Mouse (Mus musculus) heart, embryonic 16.5 days (tissue): ENCODE data around the gene Metrnl. TPM values are rescaled to one million over a fixed set of nuclear protein-coding genes. Genes with fewer than 3 reads are reported as not detected.
A peak's percentile ranks its signal among the peaks of the same experiment; 100 is the strongest.

Source experiments
- ATAC-seq: fragments of 200-750 bp; cut with Nextera tagmentation; replicated peaks from 2 replicates; pipeline ENCODE4 v1.8.0; 2017; ENCODE audit warnings: moderate number of reproducible peaks; ENCODE audit not compliant: insufficient read depth, low FRiP score; ENCODE audit errors: extremely low read depth
- H3K27ac ChIP-seq: fragments of 300-500 bp; sonication (generic); 2 replicates; pipeline ENCODE4 v1.5.1; 2014; ENCODE audit warnings: mild to moderate bottlenecking, low read length, control low read depth, moderate library complexity
- H3K27me3 ChIP-seq: fragments of 300-500 bp; sonication (generic); 2 replicates; pipeline ENCODE4 v1.6.1; 2014; ENCODE audit warnings: low read length, mixed read lengths; ENCODE audit not compliant: control insufficient read depth, insufficient read depth
- H3K36me3 ChIP-seq: fragments of 300-500 bp; sonication (generic); 2 replicates; pipeline ENCODE4 v1.6.1; 2014; ENCODE audit not compliant: control insufficient read depth, insufficient read depth
- H3K4me1 ChIP-seq: fragments of 300-500 bp; sonication (generic); 2 replicates; pipeline ENCODE4 v1.6.1; 2014; ENCODE audit warnings: low read length, mixed read lengths; ENCODE audit not compliant: control insufficient read depth, insufficient read depth
- H3K4me2 ChIP-seq: fragments of 300-500 bp; sonication (generic); 2 replicates; pipeline ENCODE4 v1.6.1; 2014; ENCODE audit warnings: low read depth, mild to moderate bottlenecking, control low read depth, low read length
- H3K4me3 ChIP-seq: fragments of 300-500 bp; sonication (generic); 2 replicates; pipeline ENCODE4 v1.5.1; 2014; ENCODE audit warnings: mild to moderate bottlenecking, control low read depth, low read length
- H3K9ac ChIP-seq: fragments of 300-500 bp; sonication (generic); 2 replicates; pipeline ENCODE4 v1.6.1; 2014; ENCODE audit warnings: low read length, control low read depth
- H3K9me3 ChIP-seq: fragments of 300-500 bp; sonication (generic); replicated peaks from 2 replicates; pipeline ENCODE4 v1.6.1; 2016; ENCODE audit warnings: low read length; ENCODE audit not compliant: control insufficient read depth
- WGBS: fragments of 180-500 bp; shearing (Covaris S2); extraction: QIAGEN DNeasy Blood & Tissue Kit; methylation state at CpG from one replicate; pipeline ENCODE4 v1.1.7; 2014; 5-methylcytosine and 5-hydroxymethylcytosine counted together
- polyA plus RNA-seq: library from polyadenylated mRNA; unstranded; fragments of >200 nt; fragmentation: Nextera tagmentation; extraction: Ambion mirVana; gene quantifications from 2 replicates; pipeline ENCODE4 v1.2.1, GENCODE M21; 2015

Gene Metrnl
- polyA plus RNA-seq, result 27.5 and 28.3 TPM in 2 replicates

GRCm38 (mm10) chr11:121701244-121701643 lies at the start of gene Metrnl:
Gene Metrnl, plus strand, starts transcription at chr11:121701544.
- H3K4me2 ChIP-seq, result peak within 1 kb of the TSS; percentile 91
- H3K4me1 ChIP-seq, result peaks cover 15% of the 10 kb centered on the region
- no peaks in the 10 kb centered on the region for H3K36me3 ChIP-seq
- H3K4me3 ChIP-seq, result peak within 1 kb of the TSS; percentile 89
- H3K9me3 ChIP-seq, result no peaks in the 10 kb centered on the region
- ATAC-seq, result no peak
- H3K27me3 ChIP-seq, result peaks cover 6% of the 10 kb centered on the region; the same call in 1 of the 2 replicates
- peak within 1 kb of the TSS; percentile 88 for H3K9ac ChIP-seq
- peak within 1 kb of the TSS; percentile 76 for H3K27ac ChIP-seq
- 88% methylated on average over 5 of the region's 5 CpGs for WGBS

GRCm38 (mm10) chr11:121651556-121651955 lies 49.8 kb upstream of the Metrnl start:
- H3K4me2 ChIP-seq, result no peak overlapping the region
- H3K36me3 ChIP-seq, result no peaks in the 10 kb centered on the region; the same call in 1 of the 2 replicates
- WGBS, result 95% methylated on average over 9 of the region's 9 CpGs
- no peaks in the 10 kb centered on the region for H3K9me3 ChIP-seq
- H3K4me3 ChIP-seq, result no peak overlapping the region
- no peak overlapping the region for H3K27ac ChIP-seq
- no peaks in the 10 kb centered on the region for H3K27me3 ChIP-seq
- ATAC-seq, result no peak
- H3K4me1 ChIP-seq, result peaks cover 2% of the 10 kb centered on the region; the same call in 1 of the 2 replicates
- H3K9ac ChIP-seq, result no peak overlapping the region

GRCm38 (mm10) chr11:121651983-121652382 lies 49.4 kb upstream of the Metrnl start:
- H3K27me3 ChIP-seq, result no peaks in the 10 kb centered on the region
- H3K9me3 ChIP-seq, result no peaks in the 10 kb centered on the region
- peaks cover 2% of the 10 kb centered on the region; the same call in 1 of the 2 replicates for H3K4me1 ChIP-seq
- no peak overlapping the region for H3K4me3 ChIP-seq
- H3K27ac ChIP-seq, result no peak overlapping the region
- H3K36me3 ChIP-seq, result no peaks in the 10 kb centered on the region; the same call in 1 of the 2 replicates
- no peak overlapping the region for H3K9ac ChIP-seq
- no peak overlapping the region for H3K4me2 ChIP-seq
- WGBS, result 93% methylated on average over 5 of the region's 5 CpGs
- ATAC-seq, result no peak

GRCm38 (mm10) chr11:121652547-121653305 lies 48.6 kb upstream of the Metrnl start:
- no peak for ATAC-seq
- no peaks in the 10 kb centered on the region for H3K9me3 ChIP-seq
- no peaks in the 10 kb centered on the region for H3K27me3 ChIP-seq
- no peak overlapping the region for H3K27ac ChIP-seq
- no peaks in the 10 kb centered on the region; the same call in 1 of the 2 replicates for H3K36me3 ChIP-seq
- WGBS, result 61% methylated on average over 10 of the region's 10 CpGs
- peaks cover 2% of the 10 kb centered on the region; the same call in 1 of the 2 replicates for H3K4me1 ChIP-seq
- H3K4me3 ChIP-seq, result no peak overlapping the region
- H3K4me2 ChIP-seq, result no peak overlapping the region
- no peak overlapping the region for H3K9ac ChIP-seq

GRCm38 (mm10) chr11:121653631-121654030 lies 47.7 kb upstream of the Metrnl start:
- no peak overlapping the region for H3K4me3 ChIP-seq
- 88% methylated on average over 4 of the region's 4 CpGs for WGBS
- no peaks in the 10 kb centered on the region; the same call in 1 of the 2 replicates for H3K36me3 ChIP-seq
- H3K9ac ChIP-seq, result no peak overlapping the region
- peaks cover 2% of the 10 kb centered on the region; the same call in 1 of the 2 replicates for H3K4me1 ChIP-seq
- H3K9me3 ChIP-seq, result no peaks in the 10 kb centered on the region
- no peak overlapping the region for H3K4me2 ChIP-seq
- H3K27me3 ChIP-seq, result no peaks in the 10 kb centered on the region
- no peak for ATAC-seq
- no peak overlapping the region for H3K27ac ChIP-seq

- Histone ChIP-seq H3K4me2 (no peak overlapping the region), H3K27ac (no peak overlapping the region), H3K9ac (no peak overlapping the region), H3K9me3 (no peaks in the 10 kb centered on the region), H3K4me3 (no peak overlapping the region), H3K27me3 (no peaks in the 10 kb centered on the region), H3K4me1 (peaks cover 2% of the 10 kb centered on the region; the same call in 1 of the 2 replicates), H3K36me3 (no peaks in the 10 kb centered on the region; the same call in 1 of the 2 replicates)
- 64% methylated on average over 9 of the region's 9 CpGs for WGBS
- no peak for ATAC-seq
Measured at GRCm38 (mm10) chr11:121654406-121654945, 46.9 kb upstream of the Metrnl start.

GRCm38 (mm10) chr11:121655166-121655806 lies 46.1 kb upstream of the Metrnl start:
- peaks cover under 1% of the 10 kb centered on the region; the same call in 1 of the 2 replicates for H3K4me1 ChIP-seq
- H3K27me3 ChIP-seq, result no peaks in the 10 kb centered on the region
- no peaks in the 10 kb centered on the region; the same call in 1 of the 2 replicates for H3K36me3 ChIP-seq
- ATAC-seq, result no peak
- H3K9ac ChIP-seq, result no peak overlapping the region
- H3K4me3 ChIP-seq, result no peak overlapping the region
- no peak overlapping the region for H3K27ac ChIP-seq
- H3K4me2 ChIP-seq, result no peak overlapping the region
- WGBS, result 49% methylated on average over 6 of the region's 6 CpGs
- H3K9me3 ChIP-seq, result no peaks in the 10 kb centered on the region

GRCm38 (mm10) chr11:121655807-121656511 lies 45.4 kb upstream of the Metrnl start:
- H3K9me3 ChIP-seq, result no peaks in the 10 kb centered on the region
- H3K4me2 ChIP-seq, result no peak overlapping the region
- H3K4me3 ChIP-seq, result no peak overlapping the region
- no peaks in the 10 kb centered on the region for H3K4me1 ChIP-seq
- H3K9ac ChIP-seq, result no peak overlapping the region
- ATAC-seq, result no peak
- H3K36me3 ChIP-seq, result no peaks in the 10 kb centered on the region; the same call in 1 of the 2 replicates
- WGBS, result 72% methylated on average over 6 of the region's 6 CpGs
- H3K27ac ChIP-seq, result no peak overlapping the region
- no peaks in the 10 kb centered on the region for H3K27me3 ChIP-seq
